Mouse (Mus musculus) activated CD4-positive, CD25-positive, alpha-beta regulatory T cell, adult 4 months (primary cell): Measurements from ENCODE around the gene Nit1. TPM values are rescaled to one million over a fixed set of nuclear protein-coding genes. Genes with fewer than 3 reads are reported as not detected.

Source experiments
- ATAC-seq: one replicate; pipeline ENCODE4 v1.8.0; 2017
- polyA plus RNA-seq, 2 experiments: library from polyadenylated mRNA; unstranded; fragments of 100-300 nt; shearing (Covaris generic); gene quantifications; one replicate each; pipeline ENCODE4 v1.2.1; 2017

Gene Nit1
- polyA plus RNA-seq, 2 experiments from 2014 or later = 26.3 to 29.7 TPM

DNA sequence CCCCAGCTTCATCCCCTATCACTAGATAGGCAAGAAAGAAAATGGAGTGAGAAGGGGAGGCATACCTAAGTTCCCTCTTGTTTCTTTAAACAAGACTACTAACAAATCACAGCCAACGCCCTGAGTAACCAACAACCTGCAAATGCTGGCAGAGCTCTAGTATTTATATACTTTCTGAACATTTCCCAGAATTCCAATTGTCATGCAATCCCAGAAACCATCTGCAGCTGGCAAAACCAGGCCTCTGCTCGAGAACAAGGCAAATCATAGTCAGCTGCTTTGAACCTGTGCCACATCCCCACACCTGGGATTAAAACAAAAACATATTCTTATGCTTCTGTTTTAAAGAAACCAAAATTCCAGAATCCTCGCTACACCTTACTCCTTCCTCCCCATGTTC lies 52.1 kb downstream of the Nit1 start:
- no peak for ATAC-seq

DNA sequence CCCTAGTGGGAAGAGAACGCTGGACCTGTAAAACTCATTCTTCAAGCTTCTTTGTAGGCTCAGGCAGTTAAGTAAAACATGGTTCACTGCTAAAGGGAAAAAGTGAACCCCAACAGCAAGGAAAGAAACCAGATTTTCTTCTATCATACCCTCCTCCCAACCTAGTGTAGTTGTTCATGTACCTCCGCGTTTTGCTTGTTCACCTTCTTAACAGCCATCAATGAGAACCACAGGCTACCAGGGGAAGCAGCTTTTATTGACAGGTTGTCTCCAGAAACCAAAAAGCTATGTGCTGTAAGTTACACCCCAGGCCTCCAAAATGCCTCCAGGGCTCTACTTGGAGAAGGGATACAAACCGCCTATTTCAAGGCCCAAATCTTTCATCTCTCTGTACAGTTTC lies 57.1 kb downstream of the Nit1 start:
- no peak for ATAC-seq

Other genes with a start within 250 kb of the Nit1 start
- gene Cfap126, start 231.7 kb downstream of the Nit1 start, polyA plus RNA-seq = 1 to 10 TPM; 2.1 to 2.4 TPM
- 100 to 1,000 TPM; 102 to 131 TPM for gene Sdhc, start 195.0 kb downstream of the Nit1 start, polyA plus RNA-seq
- not detected for gene Mpz, start 194.9 kb downstream of the Nit1 start, polyA plus RNA-seq
- gene Pcp4l1, start 149.4 kb downstream of the Nit1 start, polyA plus RNA-seq = not detected
- under 1 TPM; 0.40 to 0.66 TPM for gene Nr1i3, start 131.7 kb downstream of the Nit1 start, polyA plus RNA-seq
- gene Tomm40l, start 123.1 kb downstream of the Nit1 start, polyA plus RNA-seq = 10 to 100 TPM; 25.1 to 27.8 TPM
- gene Apoa2, start 120.6 kb downstream of the Nit1 start, polyA plus RNA-seq = not detected
- gene Fcer1g, start 111.3 kb downstream of the Nit1 start, polyA plus RNA-seq = 1 to 10 TPM; 1.7 to 4.0 TPM
- under 1 TPM in 1 of 2 experiments, not detected in 1; 0.09 TPM for gene Adamts4, start 95.2 kb downstream of the Nit1 start, polyA plus RNA-seq
- 100 to 1,000 TPM; 108 to 141 TPM for gene Ndufs2, start 94.3 kb downstream of the Nit1 start, polyA plus RNA-seq
- gene B4galt3, start 75.3 kb downstream of the Nit1 start, polyA plus RNA-seq = 10 to 100 TPM; 33.1 to 35.7 TPM
- 10 to 100 TPM; 53.6 to 58.0 TPM for gene Ppox, start 64.5 kb downstream of the Nit1 start, polyA plus RNA-seq
- 10 to 100 TPM; 11.8 to 19.8 TPM for gene Usp21, start 57.7 kb downstream of the Nit1 start, polyA plus RNA-seq
- gene Ufc1, start 50.6 kb downstream of the Nit1 start, polyA plus RNA-seq = 100 to 1,000 TPM; 100 to 110 TPM
- 10 to 100 TPM; 33.7 to 35.2 TPM for gene Dedd, start 16.5 kb downstream of the Nit1 start, polyA plus RNA-seq
- gene Pfdn2, start within 50 bp of the Nit1 start, polyA plus RNA-seq = 10 to 100 TPM; 34.7 to 60.5 TPM
- gene Klhdc9, start 15.2 kb upstream of the Nit1 start, polyA plus RNA-seq = under 1 TPM in 1 of 2 experiments, not detected in 1; 0.48 TPM
- gene Nectin4, start 24.5 kb upstream of the Nit1 start, polyA plus RNA-seq = under 1 TPM in 1 of 2 experiments, not detected in 1; 0.09 TPM
- gene Arhgap30, start 43.3 kb upstream of the Nit1 start, polyA plus RNA-seq = 10 to 100 TPM; 71.7 to 78.8 TPM
- gene Usf1, start 65.7 kb upstream of the Nit1 start, polyA plus RNA-seq = 10 to 100 TPM; 41.0 to 43.1 TPM
- gene Tstd1, start 73.2 kb upstream of the Nit1 start, polyA plus RNA-seq = 1 to 10 TPM; 5.9 to 10.0 TPM
- gene F11r, start 91.9 kb upstream of the Nit1 start, polyA plus RNA-seq = under 1 TPM in 1 of 2 experiments, not detected in 1; 0.18 TPM
- 10 to 100 TPM in 1 of 2 experiments, 1 to 10 TPM in 1; 8.9 to 11.1 TPM for gene Alyref2, start 157.8 kb upstream of the Nit1 start, polyA plus RNA-seq
- not detected for gene Itln1, start 189.6 kb upstream of the Nit1 start, polyA plus RNA-seq
- 1 to 10 TPM; 1.0 to 1.4 TPM for gene Cd244a, start 213.5 kb upstream of the Nit1 start, polyA plus RNA-seq